Mouse (Mus musculus): ENCODE results near the gene Ppm1l. TPM values are rescaled to one million over a fixed set of nuclear protein-coding genes. Genes with fewer than 3 reads are reported as not detected.
"Not testable (repeated sequence)": the region's sequence is repeated elsewhere in the genome, so short reads cannot be mapped to it uniquely, and the experiment has no call there.

The Ppm1l gene
- total and polyA plus RNA-seq, 3 experiments = 3.1 to 13.5 (median 12.2) TPM

- DNase-seq = no peak
These were observed 51.3 kb downstream of the Ppm1l start for GRCm38 (mm10) chr3:69367916-69368315.

DNA sequence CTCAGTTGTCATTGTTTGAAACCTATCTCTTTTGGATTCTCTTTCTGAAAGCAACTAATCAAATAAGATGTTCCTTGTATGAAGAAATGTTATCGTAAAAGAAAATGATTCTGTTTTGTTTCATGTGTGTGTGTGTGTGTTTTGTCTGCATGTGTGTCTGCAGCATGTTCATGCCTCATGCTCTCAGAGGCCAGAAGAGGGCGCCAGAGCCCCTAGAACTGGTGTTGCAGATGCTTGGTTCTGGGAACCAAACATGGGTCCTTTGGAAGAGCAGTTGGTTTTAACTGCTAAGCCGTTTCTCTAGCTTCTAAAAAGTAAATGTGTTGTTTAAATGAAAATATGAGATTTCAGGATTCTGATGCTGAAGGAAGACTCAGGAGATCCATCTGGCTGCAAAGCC, 56.1 kb downstream of the Ppm1l start:
- DNase-seq = no peak

DNA sequence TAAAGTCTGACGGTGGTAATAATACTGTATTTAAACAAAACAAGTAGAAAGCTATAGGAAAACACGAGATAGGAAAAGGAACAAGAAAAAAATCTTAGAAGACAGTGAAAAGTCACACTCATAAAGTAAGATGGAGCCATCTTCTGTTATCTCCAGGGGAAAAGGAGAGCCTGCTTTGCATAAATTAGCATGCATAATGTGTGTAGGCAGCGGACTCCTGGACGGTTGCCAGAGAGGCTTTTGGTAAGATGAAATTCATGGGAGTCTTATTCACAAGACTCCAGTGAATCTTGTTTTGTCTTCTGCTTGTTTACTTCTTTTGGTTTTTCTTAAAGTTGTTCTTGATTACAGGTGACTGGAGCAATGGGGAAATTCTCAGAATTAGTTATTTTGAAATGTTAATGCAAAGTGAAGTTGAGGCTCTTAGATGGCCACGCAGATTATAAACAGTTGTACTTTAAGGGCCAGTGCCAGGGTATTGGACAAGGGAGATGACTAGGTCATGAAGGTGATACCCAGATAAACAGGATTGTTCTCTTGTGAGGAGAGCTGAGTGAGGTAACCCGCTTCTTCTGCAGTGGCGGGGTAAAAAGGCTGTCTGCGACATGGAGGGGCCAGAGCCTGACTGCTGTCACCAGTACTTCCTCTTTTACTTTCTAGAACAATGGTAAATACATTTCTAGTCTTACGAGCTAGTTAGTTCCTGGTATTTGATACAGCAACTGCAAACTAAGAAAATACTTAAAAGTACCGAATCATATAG, 57.1 kb downstream of the Ppm1l start:
- DNase-seq = no peak

- no peak for DNase-seq
These were observed 57.9 kb downstream of the Ppm1l start for GRCm38 (mm10) chr3:69374538-69374937.

DNA sequence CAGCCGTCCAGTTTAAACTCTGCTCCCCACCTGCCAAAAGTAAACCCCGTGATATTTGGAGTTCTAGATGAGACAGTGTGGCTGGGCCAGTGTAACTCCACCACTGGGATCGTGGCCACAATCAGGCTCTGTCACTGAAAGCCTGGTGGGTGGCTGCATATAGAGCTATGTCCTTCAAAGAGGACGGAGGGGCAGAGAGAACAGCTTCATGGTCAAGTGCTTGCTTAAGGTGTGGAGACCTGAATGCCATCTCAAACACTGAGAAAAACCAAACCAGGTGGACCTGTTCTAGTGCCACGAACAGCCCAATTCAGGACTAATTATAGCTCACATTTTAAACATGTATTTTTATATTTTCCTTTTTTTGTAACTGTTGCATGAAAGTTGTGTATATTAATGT, 58.3 kb downstream of the Ppm1l start:
- no peak for DNase-seq

DNA sequence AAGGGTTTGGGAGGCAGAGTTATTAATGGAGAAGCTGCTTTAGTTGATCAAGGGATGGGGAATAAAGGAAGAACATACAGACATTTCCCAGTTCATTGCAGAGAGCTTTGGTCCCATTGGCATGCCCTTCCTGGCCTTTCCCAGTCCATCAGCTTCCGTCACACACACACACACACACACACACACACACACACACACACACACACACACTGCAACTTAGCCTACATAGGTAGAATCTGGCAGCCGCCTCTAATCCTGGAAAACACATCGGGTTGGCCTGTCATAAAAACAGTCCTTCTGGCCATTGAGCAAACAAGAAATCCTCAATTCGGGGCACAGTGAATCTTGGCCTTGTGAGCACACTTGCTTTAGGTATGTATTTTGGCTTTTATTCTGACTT, 64.6 kb downstream of the Ppm1l start:
- no peak for DNase-seq

DNA sequence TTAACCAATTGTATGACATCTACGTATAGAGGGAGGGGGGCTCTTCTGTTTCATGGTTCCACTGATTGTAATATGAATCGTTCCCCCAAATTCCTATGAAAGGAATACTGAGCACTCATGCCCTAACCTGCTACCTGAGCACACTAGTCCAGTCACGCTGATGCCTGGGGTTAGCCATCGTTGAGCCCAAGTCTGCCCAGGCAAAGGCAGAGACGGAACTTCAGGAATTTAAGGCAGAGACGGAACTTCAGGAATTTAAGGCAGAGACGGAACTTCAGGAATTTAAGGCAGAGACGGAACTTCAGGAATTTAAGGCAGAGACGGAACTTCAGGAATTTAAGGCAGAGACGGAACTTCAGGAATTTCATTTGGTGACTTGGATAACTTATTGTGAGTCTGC, 75.2 kb downstream of the Ppm1l start:
- not testable (repeated sequence) for DNase-seq

DNA sequence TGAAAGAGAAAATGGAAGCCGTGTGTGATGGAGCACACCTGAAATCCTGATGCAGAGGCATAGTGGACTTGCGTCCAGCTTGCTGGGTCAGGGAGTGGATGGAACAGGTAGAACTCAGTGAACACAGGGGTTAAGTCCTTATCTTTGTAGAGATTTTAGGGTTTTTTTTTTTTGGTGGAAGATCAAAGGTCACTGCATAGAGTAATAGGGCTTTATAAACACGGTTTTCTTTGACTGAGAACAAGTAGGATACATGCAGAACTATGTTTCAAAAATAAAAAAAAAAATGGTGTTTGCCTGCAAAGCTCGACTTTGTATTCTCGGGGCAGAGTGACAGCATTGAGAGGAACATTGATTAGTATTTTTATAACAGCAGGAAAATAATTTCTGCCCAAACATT, 75.6 kb downstream of the Ppm1l start:
- no peak for DNase-seq

- peak; percentile 6 for DNase-seq
These were observed 76.4 kb downstream of the Ppm1l start for GRCm38 (mm10) chr3:69393079-69393478.

DNA sequence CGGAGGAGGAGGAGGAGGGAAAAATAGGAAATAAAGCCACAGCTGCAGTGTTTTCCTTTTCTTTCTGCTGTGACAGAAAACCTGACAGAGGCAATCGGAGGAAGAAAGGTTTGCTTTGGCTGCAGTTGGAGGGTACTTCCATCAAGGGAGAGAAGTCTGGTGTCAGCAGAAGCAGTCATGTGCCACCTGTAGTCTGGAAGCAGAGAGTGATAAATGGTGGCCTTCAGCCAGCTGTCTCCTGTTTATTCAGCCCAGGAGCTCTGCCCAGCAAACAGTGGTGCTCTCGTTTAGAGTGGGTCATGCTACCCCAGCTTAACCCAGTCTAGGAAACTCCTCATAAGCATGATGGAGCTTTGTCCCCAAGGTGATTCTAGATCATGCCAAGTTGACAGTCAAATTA, 77.3 kb downstream of the Ppm1l start:
- DNase-seq = peak; percentile 4

DNA sequence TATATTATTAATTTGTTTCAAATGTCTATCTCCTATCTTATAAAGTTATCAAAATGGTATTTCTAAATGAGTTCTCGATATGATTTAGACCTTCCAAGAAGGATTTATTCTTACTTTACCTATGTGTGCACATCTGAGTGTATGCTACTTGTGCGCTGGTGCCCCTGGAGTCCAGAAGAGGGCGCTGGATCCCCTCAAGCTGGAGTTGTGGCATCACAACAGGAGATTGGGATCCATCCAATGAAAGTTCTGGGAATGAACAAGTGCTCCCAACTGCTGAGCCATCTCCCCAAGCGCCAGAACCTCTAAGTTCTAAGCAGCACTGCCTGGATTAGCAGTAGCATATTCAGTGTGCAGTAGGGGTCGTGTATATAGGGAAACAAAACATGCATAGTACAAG, 78.4 kb downstream of the Ppm1l start:
- no peak for DNase-seq

- DNase-seq = no peak
These were observed 81.1 kb downstream of the Ppm1l start for GRCm38 (mm10) chr3:69397733-69398132.

GRCm38 (mm10) chr3:69399336-69399735, 82.7 kb downstream of the Ppm1l start:
- DNase-seq = no peak

GRCm38 (mm10) chr3:69403196-69403595, 86.5 kb downstream of the Ppm1l start:
- DNase-seq = no peak

DNA sequence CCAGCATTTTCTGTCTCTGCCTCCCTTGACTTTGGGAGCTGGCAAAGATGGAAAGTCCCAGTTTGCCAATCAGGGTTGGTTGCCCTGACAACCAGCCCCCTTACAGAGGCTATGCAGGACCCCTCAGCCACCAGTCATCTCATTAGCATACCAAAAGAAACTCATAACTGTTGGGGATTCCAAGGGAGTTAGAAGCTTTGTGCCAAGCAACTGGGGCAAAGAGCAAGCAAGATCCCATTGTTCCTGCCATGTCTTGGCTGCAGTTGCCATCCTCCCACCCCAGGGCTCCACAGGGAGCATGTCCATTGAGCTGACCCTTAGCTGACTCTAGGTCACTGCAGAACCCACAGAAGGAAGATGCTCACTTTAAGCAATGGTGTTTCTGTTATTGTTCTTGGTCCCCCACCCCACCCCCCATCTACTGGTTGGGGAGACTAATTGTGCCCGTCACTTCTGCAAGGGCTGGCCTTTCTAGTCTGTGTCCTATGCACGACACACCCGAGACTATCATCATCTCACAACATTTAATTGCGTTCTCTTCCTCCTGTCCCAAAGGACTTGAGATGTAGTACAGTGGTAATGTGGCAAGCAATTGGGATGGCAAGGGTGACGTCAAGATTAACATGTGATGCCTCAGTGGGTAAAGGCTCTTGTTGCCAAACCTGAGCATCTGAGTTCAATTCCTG, 89.7 kb downstream of the Ppm1l start:
- no peak for DNase-seq

- no peak for DNase-seq
These were observed 91.4 kb downstream of the Ppm1l start for GRCm38 (mm10) chr3:69408064-69408463.

- no peak for DNase-seq
These were observed 99.5 kb downstream of the Ppm1l start for GRCm38 (mm10) chr3:69416112-69416511.

GRCm38 (mm10) chr3:69422741-69423140, 106.1 kb downstream of the Ppm1l start:
- DNase-seq = no peak

GRCm38 (mm10) chr3:69423371-69423770, 106.7 kb downstream of the Ppm1l start:
- DNase-seq = no peak

- not testable (repeated sequence) for DNase-seq
These were observed 108.1 kb downstream of the Ppm1l start for GRCm38 (mm10) chr3:69424781-69425180.

DNA sequence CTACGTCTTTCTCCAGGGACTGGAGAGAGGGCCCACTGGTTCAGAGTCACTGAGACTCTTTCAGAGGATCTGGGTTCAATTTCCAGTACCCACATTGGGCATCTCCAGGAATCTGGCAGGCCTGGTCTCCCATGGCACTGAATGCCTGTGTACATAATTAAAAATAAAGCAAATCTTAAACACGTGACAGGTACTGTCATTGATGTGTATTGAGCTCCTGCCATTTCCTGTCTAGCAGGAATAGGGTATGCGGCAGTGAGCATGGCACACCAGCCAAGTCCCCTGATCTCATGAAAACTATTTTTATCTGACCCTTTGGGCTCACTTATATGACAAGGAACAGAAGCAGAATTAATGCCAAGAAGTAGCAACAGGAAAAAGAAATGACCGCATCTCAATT, 110.6 kb downstream of the Ppm1l start:
- DNase-seq = no peak

GRCm38 (mm10) chr3:69428221-69428620, 111.6 kb downstream of the Ppm1l start:
- no peak for DNase-seq

GRCm38 (mm10) chr3:69429319-69429718, 112.7 kb downstream of the Ppm1l start:
- no peak for DNase-seq

DNA sequence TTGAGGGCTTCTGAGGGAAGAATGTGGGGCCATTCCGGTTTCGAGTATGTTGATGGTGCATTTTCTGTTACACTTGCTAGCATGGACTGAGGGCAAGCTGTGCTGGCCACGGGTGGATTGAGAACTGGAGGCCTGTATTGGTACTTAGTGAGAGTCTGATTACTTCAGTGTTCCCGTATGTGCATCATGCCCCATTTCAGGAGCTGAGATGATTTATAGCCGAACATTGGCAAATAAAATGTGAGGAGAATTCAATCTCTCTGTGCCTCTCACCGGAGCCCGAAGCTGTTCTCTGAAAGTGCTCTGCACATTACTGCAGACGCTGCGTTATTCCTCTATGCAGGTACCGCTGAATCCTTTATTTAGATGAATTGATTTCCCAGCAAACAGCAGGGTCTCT, 116.9 kb downstream of the Ppm1l start:
- no peak for DNase-seq
